Mouse (Mus musculus): Measurements from ENCODE around the gene Zmym2.

The Zmym2 gene

DNA sequence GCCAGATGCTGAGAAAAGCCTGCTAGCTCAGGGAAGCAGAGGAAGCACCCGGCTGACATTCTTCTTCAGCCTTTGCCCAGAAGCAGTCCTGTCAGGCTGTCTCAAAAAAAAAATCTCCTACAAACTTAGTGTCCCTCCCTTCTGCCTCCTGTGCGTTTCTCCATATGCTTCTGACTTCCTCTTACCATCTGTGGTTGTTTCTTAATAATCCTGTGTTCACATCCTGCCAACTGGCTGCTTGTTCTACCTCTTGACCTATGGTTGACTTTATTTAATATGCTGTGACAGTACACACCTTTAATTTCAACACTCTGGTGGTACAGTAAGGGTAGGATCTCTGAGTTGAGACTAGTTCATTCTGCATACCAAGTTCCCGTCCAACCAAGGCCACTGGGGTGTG, 32.1 kb downstream of the Zmym2 start:
- DNase-seq (ENCODE audit: low spot score in 2 of 2), result no peak

DNA sequence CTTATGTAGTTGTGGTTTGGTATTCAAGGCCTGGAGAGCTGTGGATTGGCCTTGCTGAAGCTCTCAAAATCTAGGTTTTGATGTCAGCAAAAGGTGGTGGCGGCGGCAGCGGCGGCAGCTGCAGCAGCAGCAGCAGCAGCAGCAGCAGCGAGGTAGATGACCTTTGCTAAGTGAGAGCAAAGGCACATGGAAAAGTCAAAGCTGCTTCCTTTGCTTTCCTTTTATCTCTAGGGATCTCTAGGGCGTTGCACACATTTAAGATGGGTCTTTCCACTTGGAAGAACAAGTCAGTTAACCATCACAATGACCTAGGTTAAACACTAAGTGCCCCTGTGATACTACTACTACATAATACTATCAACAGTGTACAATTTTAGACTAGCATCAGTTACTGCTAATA, 49.0 kb downstream of the Zmym2 start:
- DNase-seq (ENCODE audit: low spot score in 2 of 2), result no peak

GRCm38 (mm10) chr14:56939903-56940302, 53.5 kb downstream of the Zmym2 start:
- DNase-seq (ENCODE audit: low spot score in 2 of 2), result no peak

DNA sequence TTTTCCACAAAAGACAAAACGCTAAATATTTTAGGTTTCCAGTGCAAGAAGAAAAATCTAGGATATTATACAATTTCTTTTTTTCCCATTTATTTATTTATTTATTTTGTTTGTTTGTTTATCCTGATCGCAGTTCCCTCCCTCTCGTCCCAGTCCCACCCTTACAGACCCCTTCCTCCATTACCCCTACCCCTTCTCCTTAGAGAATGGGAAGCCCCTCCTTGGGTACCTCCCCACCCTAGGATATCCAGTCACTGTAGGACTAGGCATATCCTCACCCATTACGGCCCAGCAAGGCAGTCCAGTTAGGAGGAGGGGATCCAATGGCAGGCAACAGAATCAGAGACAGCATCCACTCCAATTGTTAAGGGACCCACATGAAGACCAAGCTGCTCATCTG, 66.5 kb downstream of the Zmym2 start:
- DNase-seq (ENCODE audit: low spot score in 2 of 2), result no peak

- DNase-seq (ENCODE audit: low spot score in 2 of 2), result no peak
Observed at GRCm38 (mm10) chr14:56954393-56954792, 67.9 kb downstream of the Zmym2 start.

GRCm38 (mm10) chr14:56963969-56964734, 77.7 kb downstream of the Zmym2 start:
- DNase-seq (ENCODE audit: low spot score in 2 of 2), result peak in 1 of 2 experiments; percentile 4

DNA sequence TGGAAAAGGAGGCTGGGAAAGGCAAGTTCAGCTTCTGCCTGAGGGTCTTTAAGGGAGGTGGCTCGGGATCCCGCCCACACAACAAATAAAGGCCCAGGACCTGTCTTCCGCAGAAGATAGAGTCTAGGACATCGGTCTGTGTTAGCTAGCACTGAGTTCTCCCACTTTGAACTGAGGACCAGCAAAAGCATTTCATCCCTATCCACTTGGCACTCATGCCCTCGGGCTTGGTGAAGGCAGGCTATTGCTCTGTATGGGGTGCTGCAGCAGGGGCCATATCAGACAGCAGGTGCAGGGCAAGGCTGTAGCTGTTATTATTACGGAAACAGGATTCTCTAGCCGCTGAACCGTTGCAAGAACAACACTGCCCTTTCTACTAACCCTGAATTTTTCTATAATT, 83.2 kb downstream of the Zmym2 start:
- no peak for DNase-seq (ENCODE audit: low spot score in 2 of 2)

DNA sequence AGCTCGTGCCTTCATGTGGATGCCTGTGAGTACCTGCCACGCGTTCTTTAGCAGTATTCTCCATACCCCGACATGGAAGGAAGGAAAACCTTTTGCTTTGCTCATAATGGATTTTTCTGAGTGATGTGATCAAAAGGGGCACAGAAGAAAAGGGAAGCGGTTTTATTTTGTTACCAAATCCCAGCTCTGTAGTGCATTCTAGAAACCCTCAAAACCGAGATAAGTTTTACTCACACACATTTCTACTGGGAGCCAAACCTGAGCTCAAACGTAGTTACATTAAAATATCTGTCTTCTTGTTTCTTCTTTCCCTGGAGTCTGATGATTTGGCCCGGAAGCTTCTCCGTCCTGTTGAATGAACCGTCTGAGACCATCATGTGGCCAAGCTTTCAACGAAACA, 83.7 kb downstream of the Zmym2 start:
- no peak for DNase-seq (ENCODE audit: low spot score in 2 of 2)

- no peak for DNase-seq (ENCODE audit: low spot score in 2 of 2)
Observed at GRCm38 (mm10) chr14:56978045-56978655, 91.7 kb downstream of the Zmym2 start.

GRCm38 (mm10) chr14:56988621-56989020, 102.2 kb downstream of the Zmym2 start:
- DNase-seq (ENCODE audit: low spot score in 2 of 2), result no peak

Data from spleen, postnatal 36 days (tissue).